Mouse (Mus musculus) adrenal gland, adult (tissue): Measurements from ENCODE around the gene Tmem79.
"Not testable (repeated sequence)": the region's sequence is repeated elsewhere in the genome, so short reads cannot be mapped to it uniquely, and the experiment has no call there.

ENCODE experiments used
- DNase-seq, 2 experiments: peaks; one replicate each; pipeline ENCODE4 v3.0.0; 2022 to 2023; ENCODE audit warnings: low spot score in 1 of 2; ENCODE audit not compliant: inconsistent age in 2 of 2

Gene Tmem79

GRCm38 (mm10) chr3:88336058-88337013, at the start of gene Tmem79, which contains the start of gene Smg5:
Tmem79 (minus strand) TSS chr3:88336148.
Smg5 (plus strand) TSS chr3:88336260.
- DNase-seq, result peak; percentile 97 to 99

DNA sequence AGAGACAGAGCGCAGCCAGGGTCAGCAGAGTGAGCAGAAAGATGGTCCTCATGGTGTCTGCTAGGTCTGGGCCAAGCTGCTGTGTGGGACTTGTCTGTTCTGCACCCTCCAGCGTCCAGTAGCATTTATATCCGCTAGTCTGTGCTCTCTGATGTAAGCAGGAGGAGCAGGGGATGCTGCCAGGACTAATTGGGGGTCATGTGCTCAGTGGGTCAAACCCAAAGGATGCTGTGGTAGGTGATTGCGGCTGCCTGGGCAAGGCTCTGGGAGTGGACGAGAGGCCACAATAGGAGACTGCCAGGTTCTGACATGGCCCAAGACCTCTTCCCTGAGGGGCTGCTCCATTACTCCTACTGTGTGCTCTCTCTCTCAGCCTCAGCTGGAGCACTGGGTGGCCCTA, 48.4 kb upstream of the Tmem79 start, which contains the start of gene Bglap:
Gene Bglap, minus strand, starts transcription at position 101 of the 400 bp plus-strand sequence.
- no peak for DNase-seq

GRCm38 (mm10) chr3:88382383-88382782, 46.4 kb upstream of the Tmem79 start:
- DNase-seq, result not testable (repeated sequence)

DNA sequence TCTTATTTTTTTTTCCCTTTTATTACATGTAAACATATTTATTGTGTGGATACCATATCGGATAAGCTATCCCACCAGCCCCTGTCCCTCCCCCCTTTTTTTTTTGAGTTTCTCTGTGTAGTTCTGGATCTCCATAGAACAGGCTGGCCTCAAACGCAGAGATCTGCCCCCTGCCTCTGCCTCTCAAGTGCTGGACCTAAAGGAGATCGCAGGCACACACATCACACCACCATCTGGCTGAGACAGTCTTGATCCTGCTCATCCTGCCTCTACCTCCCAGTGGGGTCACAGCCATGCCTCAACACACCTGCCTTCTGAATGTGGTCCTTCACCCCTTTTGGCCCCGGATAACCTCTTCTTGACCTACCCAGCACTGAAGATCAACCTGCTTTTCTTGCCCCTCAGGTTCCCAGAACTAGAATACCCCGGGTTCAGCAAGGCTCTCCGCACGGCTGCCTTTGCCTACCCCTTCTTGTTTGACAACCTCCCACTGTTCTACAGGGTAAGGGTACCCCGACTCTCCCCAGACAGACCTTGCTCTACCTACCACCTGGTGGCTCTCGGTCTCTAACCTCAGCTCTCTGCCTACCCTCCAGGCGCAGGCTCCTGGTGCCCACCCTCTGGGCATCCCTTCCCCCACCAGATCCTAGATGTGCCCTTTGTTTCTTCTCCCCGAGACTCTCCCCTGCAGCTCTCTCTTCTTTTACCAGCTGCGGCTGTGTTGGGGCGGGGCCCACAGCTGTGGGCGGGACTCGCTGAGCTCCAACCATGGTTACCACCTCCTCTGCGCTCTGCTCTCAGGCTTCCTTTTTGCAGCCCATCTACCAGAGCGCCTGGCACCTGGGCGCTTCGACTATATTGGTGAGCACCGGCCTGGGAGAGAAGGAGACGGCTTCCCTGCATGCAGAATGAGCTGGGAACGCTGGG, 45.7 kb upstream of the Tmem79 start:
- DNase-seq, result peak in 1 of 2 experiments; percentile 48

DNA sequence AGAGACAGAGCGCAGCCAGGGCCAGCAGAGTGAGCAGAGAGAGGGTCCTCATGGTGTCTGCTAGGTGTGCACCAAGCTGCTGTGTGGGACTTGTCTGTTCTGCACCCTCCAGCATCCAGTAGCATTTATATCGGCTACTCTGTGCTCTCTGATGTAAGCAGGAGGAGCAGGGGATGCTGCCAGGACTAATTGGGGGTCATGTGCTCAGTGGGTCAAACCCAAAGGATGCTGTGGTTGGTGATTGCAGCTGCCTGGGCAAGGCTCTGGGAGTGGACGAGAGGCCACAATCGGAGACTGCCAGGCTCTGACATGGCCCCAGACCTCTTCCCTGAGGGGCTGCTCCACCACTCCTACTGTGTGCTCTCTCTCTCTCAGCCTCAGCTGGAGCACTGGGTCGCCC, 42.7 kb upstream of the Tmem79 start, which contains the start of gene Bglap2:
Gene Bglap2, minus strand, starts transcription at position 101 of the 400 bp plus-strand sequence.
- not testable (repeated sequence) for DNase-seq

- not testable (repeated sequence) for DNase-seq
These were observed 40.7 kb upstream of the Tmem79 start for GRCm38 (mm10) chr3:88376644-88377043.

GRCm38 (mm10) chr3:88375750-88376626, 40.0 kb upstream of the Tmem79 start:
- DNase-seq, result not testable (repeated sequence)

DNA sequence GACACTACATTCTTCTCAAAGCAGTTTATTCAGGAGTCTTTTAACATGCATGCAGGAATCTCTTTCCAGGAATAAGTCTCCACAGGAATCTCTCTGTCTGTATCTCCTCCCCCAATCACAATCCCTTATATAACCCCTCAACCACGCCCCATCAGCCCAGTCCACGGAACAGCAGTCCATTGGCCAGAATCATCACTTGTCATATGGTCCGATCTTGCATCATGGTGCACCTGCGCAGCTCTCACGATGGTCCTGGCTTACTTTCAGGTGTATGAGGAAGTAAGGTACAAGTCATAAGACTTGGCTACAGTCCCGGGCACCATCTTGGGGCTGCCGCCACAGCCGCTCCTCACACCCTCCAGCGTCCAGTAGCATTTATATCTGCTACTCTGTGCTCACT, 36.7 kb upstream of the Tmem79 start, which contains the start of gene Bglap3:
Gene Bglap3, minus strand, starts transcription at position 101 of the 400 bp plus-strand sequence.
- DNase-seq, result not testable (repeated sequence)

- not testable (repeated sequence) for DNase-seq
These were observed 32.6 kb upstream of the Tmem79 start for GRCm38 (mm10) chr3:88368511-88368910.

DNA sequence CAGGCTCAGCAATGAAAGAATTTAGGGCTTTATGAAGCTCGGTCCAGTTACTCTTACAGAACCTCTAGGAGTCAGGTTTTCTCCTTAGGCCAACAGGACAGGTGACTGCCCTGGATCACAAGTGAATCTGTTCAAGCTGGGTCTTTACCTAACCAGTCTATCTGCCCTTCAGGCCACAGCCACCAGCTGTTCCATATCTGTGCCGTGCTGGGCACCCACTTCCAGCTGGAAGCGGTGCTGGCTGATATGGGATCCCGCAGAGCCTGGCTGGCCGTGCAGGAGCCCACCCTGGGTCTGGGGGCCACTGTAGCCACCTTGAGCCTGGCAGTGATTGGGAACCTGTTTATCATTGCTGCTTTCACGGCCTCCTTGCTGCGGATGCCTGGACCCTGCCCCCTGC, 31.6 kb upstream of the Tmem79 start:
- not testable (repeated sequence) for DNase-seq

- peak; percentile 50 to 75 for DNase-seq
These were observed 31.0 kb upstream of the Tmem79 start for GRCm38 (mm10) chr3:88366830-88367428.

DNA sequence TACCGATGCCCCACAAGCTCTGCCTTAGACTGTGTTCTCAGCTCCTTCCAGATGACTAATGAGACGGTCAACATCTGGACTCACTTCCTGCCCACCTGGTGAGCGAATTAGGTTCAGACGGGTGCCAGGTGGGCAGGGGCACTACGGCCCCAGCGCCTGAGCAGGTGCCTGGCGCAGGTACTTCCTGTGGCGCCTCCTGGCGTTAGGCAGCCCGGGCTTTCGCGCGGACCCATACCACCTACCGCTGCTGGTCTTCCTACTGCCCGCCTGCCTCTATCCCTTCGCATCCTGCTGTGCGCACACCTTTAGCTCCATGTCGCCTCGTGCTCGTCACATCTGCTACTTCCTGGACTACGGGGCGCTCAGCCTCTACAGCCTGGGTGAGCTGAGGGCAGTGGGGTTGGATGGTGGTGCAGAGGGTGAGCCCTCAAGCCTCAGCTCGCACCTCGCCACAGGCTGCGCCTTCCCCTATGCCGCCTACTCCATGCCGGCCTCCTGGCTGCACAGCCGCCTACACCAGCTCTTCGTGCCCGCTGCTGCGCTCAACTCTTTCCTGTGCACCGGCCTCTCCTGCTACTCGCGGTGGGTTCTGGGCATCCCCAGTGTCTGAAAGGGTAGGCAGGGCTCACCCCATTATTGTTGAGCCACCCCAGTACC, 29.9 kb upstream of the Tmem79 start:
- DNase-seq, result no peak

DNA sequence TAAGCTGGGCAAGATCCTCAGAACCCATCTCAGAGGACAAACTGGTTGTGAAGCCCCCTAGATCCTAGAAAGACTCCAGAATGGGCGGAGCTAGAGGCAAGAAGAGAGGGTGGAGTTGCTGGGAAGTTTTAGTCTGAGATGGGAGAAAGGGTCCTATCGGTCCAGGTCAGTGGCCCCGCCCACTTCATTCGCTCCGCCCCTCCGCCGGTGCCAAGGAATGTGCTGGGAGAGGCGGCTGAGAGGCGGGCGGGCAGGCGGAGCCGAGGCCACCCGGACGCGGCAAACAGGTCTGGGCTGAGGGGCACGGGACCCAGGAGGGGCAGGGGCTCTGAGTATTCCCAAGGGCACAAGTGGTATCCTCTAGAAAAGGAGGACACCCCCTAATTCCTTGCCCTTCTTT, 28.4 kb upstream of the Tmem79 start, which contains the start of gene Paqr6:
Gene Paqr6, plus strand, starts transcription at position 248 of the 400 bp plus-strand sequence.
- DNase-seq, result peak; percentile 60 to 76

DNA sequence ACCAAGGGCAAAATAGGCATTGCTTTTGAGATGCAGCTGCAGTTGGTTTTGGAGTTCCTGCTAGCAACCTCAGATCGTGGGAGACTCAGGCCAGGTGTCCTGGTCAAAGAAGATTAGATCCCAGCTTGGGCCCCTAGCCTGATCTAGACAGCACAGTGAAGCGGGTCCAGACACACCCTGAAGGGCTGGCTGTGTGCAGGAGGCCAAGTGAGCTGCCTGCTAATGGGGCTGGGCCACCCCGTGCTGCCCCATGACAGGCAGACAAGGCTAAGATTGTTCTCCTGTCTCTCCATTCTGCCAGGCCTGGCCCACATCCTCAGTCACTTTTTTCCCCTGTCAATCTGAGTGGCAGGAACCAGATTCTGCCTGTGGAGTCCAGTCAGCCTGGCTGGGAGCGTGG, 27.8 kb upstream of the Tmem79 start:
- DNase-seq, result no peak

DNA sequence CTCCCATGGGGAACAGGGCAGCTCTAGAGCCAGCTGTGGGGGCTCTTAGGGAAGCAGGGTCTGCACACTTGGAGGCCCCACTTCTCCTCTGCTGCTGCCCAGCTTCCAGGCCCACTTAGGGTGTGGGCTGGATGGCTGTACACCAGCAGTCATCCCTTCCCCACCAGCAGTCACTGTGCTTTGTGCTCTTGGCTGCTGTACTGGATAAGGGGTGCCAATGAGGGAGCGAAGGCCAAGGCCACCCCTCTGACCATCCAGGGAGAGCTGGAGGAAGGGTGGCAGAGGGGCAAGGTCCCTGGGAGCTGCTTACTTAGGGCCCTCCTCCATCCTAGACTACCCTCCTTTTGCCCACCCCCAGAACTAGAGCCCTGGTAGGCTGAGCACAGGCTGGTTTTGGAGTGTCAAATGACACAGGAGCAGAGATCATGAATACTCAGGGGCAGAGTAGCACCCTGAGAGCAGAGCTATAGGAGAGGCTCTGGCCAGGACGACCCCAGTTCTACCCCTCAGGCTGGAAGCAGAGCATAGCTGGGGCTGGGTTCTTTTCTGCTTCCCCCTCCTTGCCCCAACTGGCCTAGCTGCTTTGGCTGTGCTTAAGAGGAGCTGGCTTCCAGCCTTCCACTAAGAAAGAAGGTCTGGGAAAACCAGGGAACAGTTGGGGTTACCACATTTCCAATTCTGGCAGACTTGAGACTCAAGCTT, 25.8 kb upstream of the Tmem79 start:
- no peak for DNase-seq

DNA sequence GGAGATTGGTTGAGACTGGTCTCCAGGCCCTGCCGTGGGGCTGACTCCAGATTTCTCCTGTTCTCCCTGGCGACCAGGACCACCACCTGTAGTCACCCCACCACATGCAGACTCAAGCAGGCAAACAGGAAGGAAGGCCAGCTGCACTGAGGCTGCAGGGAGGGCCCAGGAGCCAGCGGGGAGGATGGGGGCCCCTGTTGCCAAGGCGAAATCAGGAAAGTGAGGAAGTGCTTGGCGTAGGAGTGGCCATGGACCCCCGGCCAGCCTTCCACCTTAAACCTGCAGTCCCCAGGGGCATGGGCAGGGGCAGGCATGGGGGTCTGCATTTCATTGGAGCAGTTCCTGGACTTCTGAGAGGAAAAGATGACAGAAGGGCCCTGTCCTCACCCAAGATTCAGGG, 25.1 kb upstream of the Tmem79 start:
- no peak for DNase-seq

DNA sequence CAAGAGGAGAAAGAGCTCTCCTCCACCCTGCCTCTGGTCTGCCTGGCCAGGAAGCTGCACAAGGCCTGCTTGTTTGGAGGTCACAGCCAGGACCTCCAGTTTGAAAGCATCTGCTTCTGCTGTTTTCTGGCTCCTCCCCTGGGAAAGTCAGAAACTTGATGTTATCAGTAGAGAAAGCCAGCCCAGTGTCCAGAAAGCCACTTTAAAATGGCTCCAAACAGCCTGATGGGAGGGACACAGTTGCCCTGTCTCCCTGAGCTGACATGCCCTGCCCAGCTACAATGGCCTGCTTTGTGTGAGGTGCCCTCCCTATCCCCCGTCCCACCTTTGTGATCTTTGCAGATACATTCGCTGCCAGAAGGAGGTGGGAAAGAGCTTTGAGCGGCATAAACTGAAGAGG, 24.0 kb upstream of the Tmem79 start:
- no peak for DNase-seq

DNA sequence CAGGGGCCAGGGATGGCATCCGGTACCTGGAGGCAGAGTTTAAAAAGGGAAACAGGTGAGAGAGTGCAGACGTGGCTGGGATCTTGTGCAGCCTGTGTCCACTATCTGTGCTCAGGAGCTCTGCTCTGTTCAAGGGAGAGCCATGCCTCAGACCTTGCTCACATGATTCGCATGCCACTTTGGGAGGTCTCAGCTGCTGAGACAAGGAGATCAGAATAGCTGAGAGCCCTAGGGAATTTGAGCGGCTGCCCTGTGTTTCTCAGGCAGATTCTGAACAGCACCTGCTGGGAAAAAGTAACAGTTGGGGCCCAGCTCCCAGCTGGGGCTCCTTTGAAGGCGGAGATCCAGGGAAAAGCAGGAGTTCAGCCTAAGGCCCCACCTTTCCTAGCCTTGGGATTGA, 23.6 kb upstream of the Tmem79 start:
- DNase-seq, result no peak
